Mouse (Mus musculus): Measurements from ENCODE around the gene Inpp5a. TPM values are rescaled to one million over a fixed set of nuclear protein-coding genes. Genes with fewer than 3 reads are reported as not detected.
A peak's percentile ranks its signal among the peaks of the same experiment; 100 is the strongest.

Inpp5a gene
- polyA plus RNA-seq, 1 experiment: 37.8 TPM

- Histone ChIP-seq H3ac (ENCODE audit: control insufficient read depth, insufficient read length) (no peak overlapping the region), H3K27me3 (ENCODE audit: control insufficient read depth, insufficient read depth, insufficient read length) (peaks cover 19% of the 10 kb centered on the region), H3K4me3 (no peak overlapping the region), H3K36me3 (ENCODE audit: control insufficient read depth, insufficient read depth) (no peaks in the 10 kb centered on the region), H3K4me2 (ENCODE audit: low read depth) (no peak overlapping the region), H3K79me2 (ENCODE audit: control insufficient read depth, insufficient read depth) (no peaks in the 10 kb centered on the region)
- TF ChIP-seq MYOG (IDR thresholded peaks at IDR 0.05; ENCODE audit: control insufficient read depth in 1 of 3, insufficient read depth in 1 of 3, insufficient read length in 2 of 3, low read depth in 2 of 3): no peak
- peak; percentile 54 for TF ChIP-seq POLR2AphosphoS2 (IDR thresholded peaks at IDR 0.05; ENCODE audit: insufficient read length, low read depth)
- TF ChIP-seq SRF (IDR thresholded peaks at IDR 0.05; ENCODE audit: control insufficient read depth, insufficient read length, low read depth): no peak
- no peak for TF ChIP-seq REST (IDR thresholded peaks at IDR 0.05; ENCODE audit: insufficient read depth, insufficient read length)
These were observed 192.2 kb downstream of the Inpp5a start for GRCm38 (mm10) chr7:139580851-139581775.

- no peaks in the 10 kb centered on the region for H3K36me3 ChIP-seq (ENCODE audit: control insufficient read depth, insufficient read depth)
- H3ac ChIP-seq (ENCODE audit: control insufficient read depth, insufficient read length): no peak overlapping the region
- H3K27me3 ChIP-seq (ENCODE audit: control insufficient read depth, insufficient read depth, insufficient read length): peaks cover 28% of the 10 kb centered on the region
- no peak for TF ChIP-seq MYOD1 (IDR thresholded peaks at IDR 0.05; ENCODE audit: control insufficient read depth in 1 of 3, insufficient read length in 2 of 3, low read depth in 2 of 3)
- no peak for TF ChIP-seq MAX (IDR thresholded peaks at IDR 0.05; ENCODE audit: low read depth)
- TF ChIP-seq POLR2A (IDR thresholded peaks at IDR 0.05; ENCODE audit: insufficient read length, low read depth): no peak
- TF ChIP-seq SRF (IDR thresholded peaks at IDR 0.05; ENCODE audit: control insufficient read depth, insufficient read length, low read depth): no peak
- no peak for TF ChIP-seq USF1 (IDR thresholded peaks at IDR 0.05; ENCODE audit: low read depth)
- TF ChIP-seq CEBPB (IDR thresholded peaks at IDR 0.05; ENCODE audit: insufficient read depth, poor library complexity, severe bottlenecking): no peak
- TF ChIP-seq REST (IDR thresholded peaks at IDR 0.05; ENCODE audit: insufficient read depth, insufficient read length): no peak
- no peak for TF ChIP-seq E2F4 (IDR thresholded peaks at IDR 0.05; ENCODE audit: insufficient read depth)
- TF ChIP-seq MYOG (IDR thresholded peaks at IDR 0.05; ENCODE audit: control insufficient read depth in 1 of 3, insufficient read depth in 1 of 3, insufficient read length in 2 of 3, low read depth in 2 of 3): no peak
- no peak for TF ChIP-seq TCF3 (IDR thresholded peaks at IDR 0.05; ENCODE audit: insufficient read length, low read depth)
- no peak for TF ChIP-seq TCF12 (IDR thresholded peaks at IDR 0.05; ENCODE audit: insufficient read depth, poor library complexity, severe bottlenecking)
- no peak for TF ChIP-seq POLR2AphosphoS2 (IDR thresholded peaks at IDR 0.05; ENCODE audit: insufficient read length, low read depth)
- no peaks in the 10 kb centered on the region for H3K79me2 ChIP-seq (ENCODE audit: control insufficient read depth, insufficient read depth)
- H3K4me2 ChIP-seq (ENCODE audit: low read depth): no peak overlapping the region
- H3K4me3 ChIP-seq: no peak overlapping the region
These were observed 193.1 kb downstream of the Inpp5a start for GRCm38 (mm10) chr7:139581801-139582571.

GRCm38 (mm10) chr7:139582595-139582994 lies 193.7 kb downstream of the Inpp5a start, which contains the start of gene Nkx6-2:
TSS of gene Nkx6-2 (minus strand) at chr7:139582797.
- TF ChIP-seq MYOD1 (IDR thresholded peaks at IDR 0.05; ENCODE audit: control insufficient read depth in 1 of 3, insufficient read length in 2 of 3, low read depth in 2 of 3) (no peak), CEBPB (IDR thresholded peaks at IDR 0.05; ENCODE audit: insufficient read depth, poor library complexity, severe bottlenecking) (no peak), SRF (IDR thresholded peaks at IDR 0.05; ENCODE audit: control insufficient read depth, insufficient read length, low read depth) (no peak), MAX (IDR thresholded peaks at IDR 0.05; ENCODE audit: low read depth) (no peak), TCF12 (IDR thresholded peaks at IDR 0.05; ENCODE audit: insufficient read depth, poor library complexity, severe bottlenecking) (no peak), E2F4 (IDR thresholded peaks at IDR 0.05; ENCODE audit: insufficient read depth) (no peak), POLR2A (IDR thresholded peaks at IDR 0.05; ENCODE audit: insufficient read length, low read depth) (no peak), USF1 (IDR thresholded peaks at IDR 0.05; ENCODE audit: low read depth) (no peak), TCF3 (IDR thresholded peaks at IDR 0.05; ENCODE audit: insufficient read length, low read depth) (no peak), POLR2AphosphoS2 (IDR thresholded peaks at IDR 0.05; ENCODE audit: insufficient read length, low read depth) (no peak), MYOG (IDR thresholded peaks at IDR 0.05; ENCODE audit: control insufficient read depth in 1 of 3, insufficient read depth in 1 of 3, insufficient read length in 2 of 3, low read depth in 2 of 3) (no peak), REST (IDR thresholded peaks at IDR 0.05; ENCODE audit: insufficient read depth, insufficient read length) (no peak)
- H3ac ChIP-seq (ENCODE audit: control insufficient read depth, insufficient read length): no peak within 1 kb of the TSS
- H3K4me3 ChIP-seq: no peak within 1 kb of the TSS
- H3K36me3 ChIP-seq (ENCODE audit: control insufficient read depth, insufficient read depth): no peaks in the 10 kb centered on the region
- H3K27me3 ChIP-seq (ENCODE audit: control insufficient read depth, insufficient read depth, insufficient read length): peaks cover 31% of the 10 kb centered on the region
- H3K79me2 ChIP-seq (ENCODE audit: control insufficient read depth, insufficient read depth): no peaks in the 10 kb centered on the region
- no peak within 1 kb of the TSS for H3K4me2 ChIP-seq (ENCODE audit: low read depth)

- TF ChIP-seq MAX (IDR thresholded peaks at IDR 0.05; ENCODE audit: low read depth): no peak
- TF ChIP-seq POLR2A (IDR thresholded peaks at IDR 0.05; ENCODE audit: insufficient read length, low read depth): no peak
- no peak for TF ChIP-seq USF1 (IDR thresholded peaks at IDR 0.05; ENCODE audit: low read depth)
- no peak for TF ChIP-seq SRF (IDR thresholded peaks at IDR 0.05; ENCODE audit: control insufficient read depth, insufficient read length, low read depth)
- TF ChIP-seq CEBPB (IDR thresholded peaks at IDR 0.05; ENCODE audit: insufficient read depth, poor library complexity, severe bottlenecking): no peak
- Histone ChIP-seq H3K79me2 (ENCODE audit: control insufficient read depth, insufficient read depth) (no peaks in the 10 kb centered on the region), H3K27me3 (ENCODE audit: control insufficient read depth, insufficient read depth, insufficient read length) (peaks cover 31% of the 10 kb centered on the region), H3K36me3 (ENCODE audit: control insufficient read depth, insufficient read depth) (no peaks in the 10 kb centered on the region), H3K4me3 (no peak overlapping the region), H3K4me2 (ENCODE audit: low read depth) (no peak overlapping the region), H3ac (ENCODE audit: control insufficient read depth, insufficient read length) (no peak overlapping the region)
These were observed 194.3 kb downstream of the Inpp5a start for GRCm38 (mm10) chr7:139583094-139583737.

Data from myocyte (in vitro differentiated cells).